Comparison of ENCODE assay signal across 23 mouse cellular contexts in the genomic region with DNA sequence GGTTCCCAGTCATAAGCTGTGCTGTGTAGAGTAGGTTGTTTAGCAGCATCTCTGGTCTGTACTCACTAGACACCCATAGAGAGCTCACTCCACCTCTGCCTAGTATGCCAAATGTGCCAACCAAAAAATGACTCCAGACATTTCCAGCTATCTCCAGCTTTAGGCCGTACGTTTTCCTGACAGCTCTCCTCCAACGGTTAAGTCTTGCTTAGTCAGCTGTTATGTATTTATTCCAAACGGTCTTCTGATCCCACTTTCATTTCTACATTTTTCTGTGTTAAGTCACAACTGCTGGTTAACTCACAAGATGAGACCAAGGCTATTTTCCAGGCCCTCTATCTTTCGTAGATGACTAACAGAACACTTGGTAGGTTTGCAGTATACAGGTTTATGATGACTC. TPM values are rescaled to one million over a fixed set of nuclear protein-coding genes. Genes with fewer than 3 reads are reported as not detected.
"Had no signal": no experiment of that assay in that cellular context is flagged by ENCODE, and none has a peak within 500 bp of the region (broad histone marks: within the 10 kb centered on the region; RNA-seq: fewer than 3 reads in every experiment).

No protein-coding gene starts in this region.

- ATAC-seq: midbrain, embryonic 13.5 days; midbrain, embryonic 16.5 days had no signal

- H3K9ac ChIP-seq: limb, embryonic 13.5 days; liver, embryonic 13.5 days; lung, embryonic 15.5 days; midbrain, embryonic 13.5 days; neural tube, embryonic 13.5 days; stomach, embryonic 15.5 days had no signal

- H3K4me3 ChIP-seq: layer of hippocampus, adult 2 months; limb, embryonic 10.5 days; limb, embryonic 13.5 days; liver, embryonic 13.5 days; lung, embryonic 15.5 days; megakaryocyte, embryonic 14.5 days; midbrain, embryonic 10.5 days; midbrain, embryonic 13.5 days; myocyte; neural tube, embryonic 13.5 days; stomach, embryonic 15.5 days had no signal

- H3K36me3 ChIP-seq: limb, embryonic 10.5 days; limb, embryonic 13.5 days; liver, embryonic 13.5 days; lung, embryonic 15.5 days; midbrain, embryonic 10.5 days; midbrain, embryonic 13.5 days; neural tube, embryonic 13.5 days; stomach, embryonic 15.5 days had no signal

- H3K4me1 ChIP-seq: limb, embryonic 13.5 days; lung, embryonic 15.5 days; midbrain, embryonic 10.5 days; midbrain, embryonic 13.5 days; neural tube, embryonic 13.5 days had no signal

- DNase-seq: kidney, adult 11 months; kidney, adult 9 months; kidney, postnatal 14 days; layer of hippocampus, adult 9-11 months; liver, embryonic 13.5 days; lung, postnatal 10 days; retina, postnatal 1 day; right cerebral cortex, postnatal 25 days; spleen, adult 18-20 months; thymus, adult 18-20 months; thymus, postnatal 36 days had no signal

- H3K27me3 ChIP-seq: limb, embryonic 13.5 days; liver, embryonic 13.5 days; lung, embryonic 15.5 days; megakaryocyte, embryonic 14.5 days; midbrain, embryonic 13.5 days; neural tube, embryonic 13.5 days; stomach, embryonic 15.5 days had no signal

- H3K27ac ChIP-seq: limb, embryonic 10.5 days; limb, embryonic 13.5 days; lung, embryonic 15.5 days; midbrain, embryonic 10.5 days; midbrain, embryonic 13.5 days; neural tube, embryonic 13.5 days had no signal

- H3K4me2 ChIP-seq: limb, embryonic 13.5 days; lung, embryonic 15.5 days; midbrain, embryonic 13.5 days; neural tube, embryonic 13.5 days; stomach, embryonic 15.5 days had no signal

- H3K9me3 ChIP-seq: limb, embryonic 10.5 days; limb, embryonic 13.5 days; liver, embryonic 13.5 days; lung, embryonic 15.5 days; megakaryocyte, embryonic 14.5 days; midbrain, embryonic 10.5 days; midbrain, embryonic 13.5 days; neural tube, embryonic 13.5 days; stomach, embryonic 15.5 days had no signal

RNA-seq across cellular contexts. Expression of gene Bbof1, which starts 10.2 kb away (rescaled TPM):
- total RNA-seq: monocyte, adult 5-6 weeks had no signal

RNA-seq across cellular contexts. Expression of gene Fam161b, which starts 37.0 kb away (rescaled TPM):
- total RNA-seq: monocyte, adult 5-6 weeks had no signal
